Mouse (Mus musculus) midbrain, embryonic 16.5 days (tissue): ENCODE results near the gene Csnk2b. TPM values are rescaled to one million over a fixed set of nuclear protein-coding genes. Genes with fewer than 3 reads are reported as not detected.

Source experiments
- ATAC-seq: fragments of 200-750 bp; cut with Nextera tagmentation; 2 replicates; pipeline ENCODE4 v1.8.0; 2017; ENCODE audit warnings: moderate TSS enrichment
- H3K27ac ChIP-seq: fragments of 300-500 bp; sonication (generic); 2 replicates; pipeline ENCODE4 v1.5.1; 2014; ENCODE audit warnings: mild to moderate bottlenecking, low read length, mixed read lengths
- H3K27me3 ChIP-seq: fragments of 300-500 bp; sonication (generic); 2 replicates; pipeline ENCODE4 v1.6.1; 2014; ENCODE audit warnings: low read depth, low read length, mixed read lengths; ENCODE audit not compliant: control insufficient read depth, insufficient read depth
- H3K36me3 ChIP-seq: fragments of 300-500 bp; sonication (generic); 2 replicates; pipeline ENCODE4 v1.6.1; 2014; ENCODE audit warnings: mild to moderate bottlenecking, low read length, moderate library complexity, mixed read lengths; ENCODE audit not compliant: control insufficient read depth, insufficient read depth
- H3K4me1 ChIP-seq: fragments of 300-500 bp; sonication (generic); 2 replicates; pipeline ENCODE4 v1.6.1; 2014; ENCODE audit warnings: mild to moderate bottlenecking, low read length, mixed read lengths; ENCODE audit not compliant: control insufficient read depth, insufficient read depth
- H3K4me2 ChIP-seq: fragments of 300-500 bp; sonication (generic); 2 replicates; pipeline ENCODE4 v1.6.1; 2014; ENCODE audit warnings: mild to moderate bottlenecking, low read length, mixed read lengths
- H3K4me3 ChIP-seq: fragments of 300-500 bp; sonication (generic); 2 replicates; pipeline ENCODE4 v1.5.1; 2014; ENCODE audit warnings: low read depth, mild to moderate bottlenecking, low read length, moderate library complexity, mixed read lengths
- H3K9ac ChIP-seq: fragments of 300-500 bp; sonication (generic); 2 replicates; pipeline ENCODE4 v1.6.1; 2014; ENCODE audit warnings: low read depth, low read length, mixed read lengths
- H3K9me3 ChIP-seq: fragments of 300-500 bp; sonication (generic); replicated peaks from 2 replicates; pipeline ENCODE4 v1.6.1; 2014; ENCODE audit warnings: mild to moderate bottlenecking, low read length, mixed read lengths; ENCODE audit not compliant: control insufficient read depth, poor library complexity, severe bottlenecking
- WGBS: fragments of 180-500 bp; shearing (Covaris S2); extraction: QIAGEN DNeasy Blood & Tissue Kit; methylation state at CpG from one replicate; pipeline ENCODE4 v1.1.7; 2014; 5-methylcytosine and 5-hydroxymethylcytosine counted together
- polyA plus RNA-seq: library from polyadenylated mRNA; unstranded; fragments of >200 nt; fragmentation: Nextera tagmentation; extraction: Ambion mirVana; gene quantifications from 2 replicates; pipeline ENCODE4 v1.2.1, GENCODE M21; 2015

Csnk2b gene
- polyA plus RNA-seq, 1 experiment from 2014 or later: 331 TPM

- 30% methylated on average over 12 of the region's 12 CpGs for WGBS
- Histone ChIP-seq H3K4me2 (peak overlapping the region; percentile 71), H3K9me3 (no peaks in the 10 kb centered on the region), H3K4me3 (peak overlapping the region; percentile 99), H3K27me3 (no peaks in the 10 kb centered on the region), H3K9ac (peak overlapping the region; percentile 100), H3K4me1 (peaks cover 29% of the 10 kb centered on the region), H3K27ac (peak overlapping the region; percentile 48; the same call in 1 of the 2 replicates), H3K36me3 (peaks cover 35% of the 10 kb centered on the region)
- no peak for ATAC-seq
Observed at GRCm38 (mm10) chr17:35162730-35163129, 40.9 kb upstream of the Csnk2b start.

- 57% methylated on average over 14 of the region's 14 CpGs for WGBS
- peaks cover 29% of the 10 kb centered on the region for H3K4me1 ChIP-seq
Observed at GRCm38 (mm10) chr17:35162121-35162520, 40.3 kb upstream of the Csnk2b start.

GRCm38 (mm10) chr17:35161421-35161820 lies 39.6 kb upstream of the Csnk2b start:
- Histone ChIP-seq H3K4me1 (peaks cover 26% of the 10 kb centered on the region), H3K9me3 (no peaks in the 10 kb centered on the region), H3K27ac (no peak overlapping the region), H3K4me2 (peak overlapping the region; percentile 0; the same call in 1 of the 2 replicates), H3K4me3 (no peak overlapping the region), H3K36me3 (peaks cover 48% of the 10 kb centered on the region), H3K27me3 (no peaks in the 10 kb centered on the region), H3K9ac (no peak overlapping the region)
- 88% methylated on average over 11 of the region's 11 CpGs for WGBS
- ATAC-seq: no peak

More at GRCm38 (mm10) chr17:35162121-35162520, 40.3 kb upstream of the Csnk2b start:
- ATAC-seq: no peak
- Histone ChIP-seq H3K9me3 (no peaks in the 10 kb centered on the region), H3K4me3 (peak overlapping the region; percentile 99), H3K9ac (peak overlapping the region; percentile 100), H3K27me3 (no peaks in the 10 kb centered on the region), H3K36me3 (peaks cover 41% of the 10 kb centered on the region), H3K4me2 (peak overlapping the region; percentile 71), H3K27ac (no peak overlapping the region)

- 87% methylated on average over 7 of the region's 7 CpGs for WGBS
- Histone ChIP-seq H3K9ac (no peak overlapping the region), H3K27me3 (no peaks in the 10 kb centered on the region), H3K4me1 (peaks cover 18% of the 10 kb centered on the region), H3K4me3 (no peak overlapping the region), H3K36me3 (peaks cover 66% of the 10 kb centered on the region), H3K9me3 (no peaks in the 10 kb centered on the region), H3K4me2 (no peak overlapping the region), H3K27ac (no peak overlapping the region)
- ATAC-seq: no peak
Observed at GRCm38 (mm10) chr17:35159638-35160037, 37.8 kb upstream of the Csnk2b start.

- Histone ChIP-seq H3K4me2 (no peak overlapping the region), H3K4me1 (peaks cover 18% of the 10 kb centered on the region), H3K4me3 (no peak overlapping the region), H3K9me3 (no peaks in the 10 kb centered on the region), H3K27me3 (no peaks in the 10 kb centered on the region), H3K9ac (no peak overlapping the region), H3K36me3 (peaks cover 72% of the 10 kb centered on the region), H3K27ac (no peak overlapping the region)
- ATAC-seq: no peak
- WGBS: 95% methylated on average over 16 of the region's 16 CpGs
Observed at GRCm38 (mm10) chr17:35158850-35159593, 37.2 kb upstream of the Csnk2b start.

GRCm38 (mm10) chr17:35157661-35158175 lies 35.9 kb upstream of the Csnk2b start:
- peaks cover 84% of the 10 kb centered on the region for H3K36me3 ChIP-seq
- no peak for ATAC-seq
- H3K4me2 ChIP-seq: no peak overlapping the region
- H3K9me3 ChIP-seq: no peaks in the 10 kb centered on the region
- H3K4me3 ChIP-seq: no peak overlapping the region
- H3K4me1 ChIP-seq: peaks cover 12% of the 10 kb centered on the region
- H3K27me3 ChIP-seq: no peaks in the 10 kb centered on the region
- H3K27ac ChIP-seq: no peak overlapping the region
- 92% methylated on average over 8 of the region's 8 CpGs for WGBS
- H3K9ac ChIP-seq: no peak overlapping the region

- Histone ChIP-seq H3K9me3 (no peaks in the 10 kb centered on the region), H3K4me2 (no peak overlapping the region), H3K4me1 (peaks cover 8% of the 10 kb centered on the region), H3K27me3 (no peaks in the 10 kb centered on the region), H3K4me3 (no peak overlapping the region), H3K9ac (no peak overlapping the region), H3K27ac (no peak overlapping the region), H3K36me3 (peaks cover 88% of the 10 kb centered on the region)
- 94% methylated on average over 8 of the region's 8 CpGs for WGBS
- ATAC-seq: no peak
Observed at GRCm38 (mm10) chr17:35157254-35157653, 35.4 kb upstream of the Csnk2b start.

- 90% methylated on average over 33 of the region's 33 CpGs for WGBS
- H3K27ac ChIP-seq: no peak overlapping the region
- no peak overlapping the region for H3K4me2 ChIP-seq
- ATAC-seq: no peak
- no peaks in the 10 kb centered on the region for H3K9me3 ChIP-seq
- no peak overlapping the region for H3K9ac ChIP-seq
- H3K27me3 ChIP-seq: no peaks in the 10 kb centered on the region
- H3K36me3 ChIP-seq: peaks cover 89% of the 10 kb centered on the region
- peaks cover 2% of the 10 kb centered on the region for H3K4me1 ChIP-seq
- no peak overlapping the region for H3K4me3 ChIP-seq
Observed at GRCm38 (mm10) chr17:35156461-35157200, 34.8 kb upstream of the Csnk2b start.

- WGBS: 89% methylated on average over 12 of the region's 12 CpGs
- ATAC-seq: no peak
- H3K4me2 ChIP-seq: no peak overlapping the region
- H3K9ac ChIP-seq: no peak overlapping the region
- no peaks in the 10 kb centered on the region for H3K9me3 ChIP-seq
- no peak overlapping the region for H3K27ac ChIP-seq
- no peaks in the 10 kb centered on the region for H3K27me3 ChIP-seq
- no peak overlapping the region for H3K4me3 ChIP-seq
- H3K4me1 ChIP-seq: no peaks in the 10 kb centered on the region
- H3K36me3 ChIP-seq: peaks cover 86% of the 10 kb centered on the region
Observed at GRCm38 (mm10) chr17:35155451-35155850, 33.6 kb upstream of the Csnk2b start.
